Mouse (Mus musculus) embryonic facial prominence, embryonic 14.5 days (tissue): Measurements from ENCODE around the gene Cuta. TPM values are rescaled to one million over a fixed set of nuclear protein-coding genes. Genes with fewer than 3 reads are reported as not detected.
A peak's percentile ranks its signal among the peaks of the same experiment; 100 is the strongest.

Experiments used
- ATAC-seq: fragments of 200-750 bp; cut with Nextera tagmentation; 2 replicates; pipeline ENCODE4 v1.8.0; 2017; ENCODE audit warnings: low read depth, moderate number of reproducible peaks, moderate TSS enrichment
- DNase-seq: peaks from one replicate; pipeline ENCODE4 v3.0.0-alpha.2; 2015; ENCODE audit warnings: low spot score
- H3K27ac ChIP-seq: fragments of 300-500 bp; sonication (generic); replicated peaks from 2 replicates; pipeline ENCODE4 v1.5.1; 2014; ENCODE audit warnings: low read depth, mild to moderate bottlenecking, low read length, moderate library complexity
- H3K27me3 ChIP-seq: fragments of 300-500 bp; sonication (generic); replicated peaks from 2 replicates; pipeline ENCODE4 v1.6.1; 2014; ENCODE audit warnings: low read length; ENCODE audit not compliant: control insufficient read depth, insufficient read depth
- H3K36me3 ChIP-seq: fragments of 300-500 bp; sonication (generic); 2 replicates; pipeline ENCODE4 v1.6.1; 2014; ENCODE audit warnings: low read length, mixed read lengths; ENCODE audit not compliant: control insufficient read depth, insufficient read depth
- H3K4me1 ChIP-seq: fragments of 300-500 bp; sonication (generic); 2 replicates; pipeline ENCODE4 v1.6.1; 2014; ENCODE audit warnings: antibody characterized with exemption, low read length; ENCODE audit not compliant: control insufficient read depth, insufficient read depth
- H3K4me2 ChIP-seq: fragments of 300-500 bp; sonication (generic); 2 replicates; pipeline ENCODE4 v1.6.1; 2014; ENCODE audit warnings: low read depth, mild to moderate bottlenecking, low read length, moderate library complexity, mixed read lengths
- H3K4me3 ChIP-seq: fragments of 300-500 bp; sonication (generic); 2 replicates; pipeline ENCODE4 v1.5.1; 2014; ENCODE audit warnings: low read depth, mild to moderate bottlenecking, low read length
- H3K9ac ChIP-seq: fragments of 300-500 bp; sonication (generic); 2 replicates; pipeline ENCODE4 v1.6.1; 2014; ENCODE audit warnings: low read depth, mild to moderate bottlenecking, low read length, moderate library complexity, mixed read lengths
- H3K9me3 ChIP-seq: fragments of 300-500 bp; sonication (generic); 2 replicates; pipeline ENCODE4 v1.6.1; 2016; ENCODE audit warnings: low read length; ENCODE audit not compliant: control insufficient read depth
- WGBS: fragments of 180-500 bp; shearing (Covaris S2); extraction: QIAGEN DNeasy Blood & Tissue Kit; methylation state at CpG from one replicate; pipeline ENCODE4 v1.1.7; 2014; 5-methylcytosine and 5-hydroxymethylcytosine counted together
- polyA plus RNA-seq: library from polyadenylated mRNA; unstranded; fragments of >200 nt; fragmentation: Nextera tagmentation; extraction: Ambion mirVana; gene quantifications from 2 replicates; pipeline ENCODE4 v1.2.1, GENCODE M21; 2014

Cuta gene
- polyA plus RNA-seq, 1 experiment from 2014 or later, result 148 TPM

DNA sequence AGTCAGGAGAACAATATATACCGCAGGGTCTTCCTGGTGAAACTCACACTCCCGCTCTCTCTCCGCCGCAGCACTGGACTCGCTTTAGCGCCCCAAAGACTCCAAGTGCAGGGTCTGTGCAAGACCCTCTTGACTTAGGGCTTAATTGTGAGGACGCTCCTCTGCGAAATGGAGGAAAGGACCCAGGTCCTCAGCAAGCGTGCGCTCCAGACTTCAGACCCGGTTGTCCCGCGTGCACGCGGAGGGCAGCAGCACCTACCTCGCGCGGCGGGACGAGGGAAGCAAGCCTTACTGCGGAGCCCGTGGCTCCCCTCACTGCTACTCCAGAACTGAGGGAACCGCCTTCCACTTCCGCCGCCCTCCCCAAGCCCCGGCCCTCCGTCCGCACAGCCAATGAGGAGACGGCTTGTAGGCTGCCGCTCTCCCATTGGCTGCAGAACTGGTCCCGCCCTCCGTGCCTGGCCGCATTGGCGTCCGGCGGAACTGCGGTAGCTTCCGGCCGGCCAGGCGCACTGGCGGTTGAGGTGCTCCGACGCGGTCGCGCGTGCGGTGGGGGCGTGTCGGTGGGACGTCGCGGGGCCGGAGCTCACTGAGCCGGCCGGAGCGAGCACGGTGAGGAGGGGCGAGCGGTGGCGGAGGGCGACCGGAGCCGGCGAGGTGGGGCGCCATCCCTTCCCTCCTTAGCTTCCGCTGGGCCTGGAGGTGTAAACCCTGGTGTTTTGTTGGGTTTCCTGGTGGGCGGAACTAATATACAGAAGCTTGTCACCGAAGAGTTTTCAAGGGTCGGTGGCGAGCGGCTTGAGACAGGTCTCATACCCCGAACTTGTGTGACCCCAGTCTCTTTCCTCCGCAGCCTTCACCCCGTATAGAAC, 33.6 kb upstream of the Cuta start, which contains the start of gene Zbtb9:
Gene Zbtb9 (plus strand): TSS at position 465 of the 872 bp plus-strand sequence.
- peak within 1 kb of the TSS; percentile 74 for H3K9ac ChIP-seq
- peak within 1 kb of the TSS; percentile 73 for H3K4me3 ChIP-seq
- peak within 1 kb of the TSS; percentile 93 for H3K4me2 ChIP-seq
- H3K27ac ChIP-seq, result peak within 1 kb of the TSS; percentile 85
- ATAC-seq (peak; percentile 99), DNase-seq (peak; percentile 98)
- peaks cover 48% of the 10 kb centered on the region for H3K36me3 ChIP-seq
- H3K27me3 ChIP-seq, result no peaks in the 10 kb centered on the region
- H3K4me1 ChIP-seq, result peaks cover 17% of the 10 kb centered on the region
- no peaks in the 10 kb centered on the region for H3K9me3 ChIP-seq
- WGBS, result 1% methylated on average over 36 of the region's 75 CpGs

DNA sequence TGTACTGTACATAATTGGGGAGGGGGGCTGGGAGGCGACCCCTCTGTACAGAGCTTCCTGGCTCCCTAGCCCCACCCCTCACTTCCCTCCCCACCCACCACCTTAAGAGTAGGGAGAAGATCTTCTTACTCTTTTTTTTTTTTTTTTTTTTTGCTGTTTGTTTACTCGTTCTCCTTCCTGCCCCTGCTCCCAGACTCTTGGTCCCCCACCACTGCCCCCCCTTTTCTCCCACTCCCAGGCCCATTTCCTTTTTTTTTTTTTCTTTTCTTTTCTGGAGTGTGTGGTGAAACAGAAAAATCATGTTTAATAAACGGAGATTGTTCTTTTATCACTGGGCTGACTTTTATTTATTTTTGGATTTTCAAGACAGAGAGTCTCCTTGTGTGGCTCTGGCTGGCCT, 32.7 kb upstream of the Cuta start:
- Histone ChIP-seq H3K36me3 (peaks cover 48% of the 10 kb centered on the region), H3K4me3 (peak overlapping the region; percentile 73), H3K4me1 (peaks cover 17% of the 10 kb centered on the region), H3K9ac (peak overlapping the region; percentile 74), H3K4me2 (peak overlapping the region; percentile 79), H3K9me3 (no peaks in the 10 kb centered on the region), H3K27me3 (no peaks in the 10 kb centered on the region), H3K27ac (peak overlapping the region; percentile 85)
- DNase-seq (no peak), ATAC-seq (no peak)
- WGBS, result 2% methylated on average over 3 of the region's 3 CpGs

DNA sequence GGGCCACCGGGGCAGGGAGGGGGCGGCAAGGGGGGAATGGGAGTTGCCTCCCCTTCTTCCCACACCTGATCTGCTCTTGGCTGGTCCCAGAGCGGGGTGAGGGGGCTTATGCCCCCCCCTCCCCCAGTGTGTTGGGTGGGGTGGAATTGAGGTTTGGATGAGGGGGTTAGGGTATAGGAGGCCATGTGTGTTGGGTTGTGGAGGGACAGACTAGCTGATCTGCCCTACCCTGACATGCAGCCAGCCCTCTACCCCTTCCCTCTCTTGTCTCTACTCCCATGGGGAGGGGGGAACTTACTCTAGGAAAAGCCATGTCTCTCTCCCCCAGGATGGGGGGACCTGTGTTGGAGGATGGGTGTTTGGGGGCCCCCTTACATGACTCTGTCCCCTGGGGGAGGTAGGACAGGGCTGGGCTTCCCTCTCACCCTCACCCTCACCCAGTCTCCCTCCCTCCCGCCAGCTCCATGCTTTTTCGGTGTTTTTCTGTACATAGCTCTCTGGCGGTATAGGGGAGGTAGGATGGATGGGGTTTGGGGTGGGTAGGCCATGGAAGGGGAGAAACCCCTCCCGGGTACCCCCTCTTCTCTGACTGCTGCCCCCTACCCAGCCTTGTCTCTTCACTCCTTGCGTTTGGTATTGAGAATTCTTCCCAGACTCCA, 32.0 kb upstream of the Cuta start:
- Histone ChIP-seq H3K27ac (peak overlapping the region; percentile 85; the same call in 1 of the 2 replicates), H3K4me2 (peak overlapping the region; percentile 79), H3K4me1 (peaks cover 17% of the 10 kb centered on the region), H3K4me3 (peak overlapping the region; percentile 73), H3K27me3 (no peaks in the 10 kb centered on the region), H3K36me3 (peaks cover 48% of the 10 kb centered on the region), H3K9ac (peak overlapping the region; percentile 74), H3K9me3 (no peaks in the 10 kb centered on the region)
- 45% methylated on average over 6 of the region's 8 CpGs for WGBS
- no peak for ATAC-seq
- no peak for DNase-seq

DNA sequence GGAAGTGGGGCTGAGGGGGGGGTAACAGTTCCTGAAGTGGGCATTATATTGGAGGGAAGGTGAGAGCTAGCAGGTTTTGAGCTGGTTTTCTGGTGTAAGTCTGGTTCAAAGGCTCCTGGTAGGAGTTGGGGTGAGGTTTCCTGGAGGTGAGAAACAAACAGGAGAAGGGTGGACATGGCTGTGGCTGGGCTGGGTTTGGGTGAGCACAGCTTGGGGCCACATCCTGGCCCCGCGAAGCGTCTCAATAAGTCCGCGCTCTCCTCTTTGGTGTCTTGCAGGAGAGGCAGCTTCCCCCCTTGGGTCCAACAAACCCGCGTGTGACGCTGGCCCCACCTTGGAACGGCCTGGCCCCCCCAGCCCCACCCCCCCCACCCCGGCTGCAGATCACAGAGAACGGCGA, 30.9 kb upstream of the Cuta start:
- Histone ChIP-seq H3K4me3 (no peak overlapping the region), H3K27me3 (no peaks in the 10 kb centered on the region), H3K27ac (no peak overlapping the region), H3K9ac (no peak overlapping the region), H3K4me2 (no peak overlapping the region), H3K4me1 (peaks cover 17% of the 10 kb centered on the region), H3K36me3 (peaks cover 47% of the 10 kb centered on the region), H3K9me3 (no peaks in the 10 kb centered on the region)
- 71% methylated on average over 8 of the region's 12 CpGs for WGBS
- DNase-seq (no peak), ATAC-seq (no peak)

DNA sequence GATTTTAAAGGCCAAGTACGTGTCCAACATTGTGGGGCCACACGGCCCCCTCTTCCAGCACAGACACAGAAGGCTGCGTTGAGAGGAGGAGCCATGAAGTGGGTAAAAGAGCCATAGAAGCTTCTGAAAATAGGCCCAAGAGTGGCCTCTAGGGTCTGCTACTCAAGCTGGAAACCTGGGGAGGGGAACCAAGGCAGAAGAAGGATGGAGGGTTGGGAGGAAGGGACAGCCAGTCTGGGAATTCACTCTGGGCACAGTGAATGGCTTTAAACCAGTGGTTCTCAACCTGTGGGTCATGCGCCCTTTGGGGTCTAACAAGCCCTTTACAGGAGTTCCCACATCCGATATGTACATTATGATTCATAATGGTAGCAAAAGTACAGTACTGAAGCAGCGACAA, 29.9 kb upstream of the Cuta start:
- no peaks in the 10 kb centered on the region for H3K9me3 ChIP-seq
- H3K4me1 ChIP-seq, result peaks cover 16% of the 10 kb centered on the region
- DNase-seq (no peak), ATAC-seq (no peak)
- H3K4me2 ChIP-seq, result no peak overlapping the region
- no peak overlapping the region for H3K9ac ChIP-seq
- 88% methylated on average over 6 of the region's 6 CpGs for WGBS
- H3K36me3 ChIP-seq, result peaks cover 47% of the 10 kb centered on the region
- no peak overlapping the region for H3K4me3 ChIP-seq
- no peak overlapping the region for H3K27ac ChIP-seq
- H3K27me3 ChIP-seq, result no peaks in the 10 kb centered on the region

DNA sequence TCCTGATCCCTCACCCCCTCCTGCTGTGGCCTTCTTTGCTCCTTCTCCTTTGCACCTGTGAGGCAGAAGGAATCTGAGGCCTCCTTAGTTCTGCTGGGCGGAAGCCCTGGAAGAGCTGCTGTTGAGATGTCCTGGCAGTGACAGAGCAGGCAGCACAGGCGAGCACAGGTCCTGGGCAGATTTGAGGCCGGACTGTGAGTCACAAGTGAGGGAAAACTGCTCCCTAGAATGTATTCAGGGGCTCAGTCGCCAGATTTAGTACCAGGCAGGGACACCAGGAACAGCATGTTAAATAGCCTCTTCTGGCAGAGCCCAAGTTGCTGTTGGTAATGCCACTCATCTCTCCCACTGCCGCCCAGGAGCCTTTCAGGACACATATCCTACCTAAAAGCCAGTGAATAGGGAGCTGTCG, 28.8 kb upstream of the Cuta start:
- ATAC-seq (no peak), DNase-seq (no peak)
- no peak overlapping the region for H3K4me3 ChIP-seq
- H3K9ac ChIP-seq, result no peak overlapping the region
- H3K4me2 ChIP-seq, result no peak overlapping the region
- H3K27me3 ChIP-seq, result no peaks in the 10 kb centered on the region
- no peak overlapping the region for H3K27ac ChIP-seq
- H3K36me3 ChIP-seq, result peaks cover 52% of the 10 kb centered on the region
- WGBS, result 80% methylated on average over 6 of the region's 6 CpGs
- no peaks in the 10 kb centered on the region for H3K9me3 ChIP-seq
- H3K4me1 ChIP-seq, result peaks cover 9% of the 10 kb centered on the region

DNA sequence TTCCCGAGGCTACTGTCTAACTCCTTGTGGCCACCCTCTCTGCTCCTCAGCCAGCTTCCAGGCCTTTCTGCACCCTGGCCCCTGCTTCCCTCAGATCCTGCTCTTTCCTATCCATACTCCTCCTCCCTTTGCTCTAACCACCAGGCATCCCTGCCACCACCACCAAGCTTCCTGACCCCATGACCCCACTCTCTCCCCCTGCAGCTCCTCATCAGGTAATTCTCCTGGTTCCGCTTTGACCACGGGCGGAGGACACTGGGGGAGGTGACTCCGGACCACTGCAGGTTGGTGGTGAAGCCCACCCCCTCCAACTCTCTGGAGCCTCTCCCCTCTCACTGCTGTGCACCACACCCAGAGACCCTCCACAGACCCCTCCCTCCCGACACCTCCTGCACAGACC, 28.1 kb upstream of the Cuta start:
- Histone ChIP-seq H3K9me3 (no peaks in the 10 kb centered on the region), H3K27ac (no peak overlapping the region), H3K27me3 (no peaks in the 10 kb centered on the region), H3K9ac (no peak overlapping the region), H3K4me2 (no peak overlapping the region), H3K4me1 (peaks cover 9% of the 10 kb centered on the region), H3K4me3 (no peak overlapping the region), H3K36me3 (peaks cover 59% of the 10 kb centered on the region)
- ATAC-seq, result no peak
- WGBS, result 90% methylated on average over 6 of the region's 6 CpGs
- no peak for DNase-seq

DNA sequence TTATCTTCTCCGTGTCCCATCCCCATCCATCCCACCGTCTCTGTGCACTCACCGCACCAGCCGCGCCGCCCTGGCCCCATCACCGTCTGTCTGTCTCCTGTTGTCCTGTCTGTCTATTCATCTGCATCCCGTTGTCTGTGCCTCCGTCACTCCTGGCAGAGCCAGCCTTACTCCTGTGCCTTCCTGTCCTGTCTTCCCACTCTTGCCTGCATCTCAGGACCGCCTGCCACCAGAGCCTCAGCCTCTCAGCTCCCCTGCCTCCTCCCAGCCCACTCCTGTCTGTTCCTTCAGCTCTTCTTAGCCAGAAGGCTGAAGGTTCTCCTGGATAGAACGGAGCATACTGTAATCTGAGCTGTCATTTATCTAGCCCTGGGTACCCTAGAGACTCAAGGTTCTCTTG, 27.6 kb upstream of the Cuta start:
- Histone ChIP-seq H3K4me2 (no peak overlapping the region), H3K4me3 (no peak overlapping the region), H3K9ac (no peak overlapping the region), H3K9me3 (no peaks in the 10 kb centered on the region), H3K27me3 (no peaks in the 10 kb centered on the region), H3K36me3 (peaks cover 64% of the 10 kb centered on the region), H3K4me1 (peaks cover 7% of the 10 kb centered on the region), H3K27ac (no peak overlapping the region)
- no peak for ATAC-seq
- DNase-seq, result no peak
- WGBS, result 87% methylated on average over 11 of the region's 11 CpGs
